Mouse (Mus musculus) neural tube, embryonic 11.5 days (tissue): ENCODE measurements around the gene Actn1. TPM values are rescaled to one million over a fixed set of nuclear protein-coding genes. Genes with fewer than 3 reads are reported as not detected.
"Not testable (repeated sequence)": the region's sequence is repeated elsewhere in the genome, so short reads cannot be mapped to it uniquely, and the experiment has no call there.

Source experiments
- ATAC-seq: fragments of 200-750 bp; cut with Nextera tagmentation; 2 replicates; pipeline ENCODE4 v1.8.0; 2017; ENCODE audit warnings: moderate number of reproducible peaks, mild to moderate bottlenecking, moderate TSS enrichment, moderate library complexity; ENCODE audit not compliant: insufficient read depth, low FRiP score, low TSS enrichment
- DNase-seq: peaks from one replicate; pipeline ENCODE4 v3.0.0-alpha.2; 2015; ENCODE audit warnings: low spot score
- H3K27ac ChIP-seq: fragments of 300-500 bp; sonication (generic); 2 replicates; pipeline ENCODE4 v1.5.1; 2014; ENCODE audit warnings: low read depth, mild to moderate bottlenecking, low read length
- H3K27me3 ChIP-seq: fragments of 300-500 bp; sonication (generic); 2 replicates; pipeline ENCODE4 v1.6.1; 2014; ENCODE audit warnings: mild to moderate bottlenecking, low read length, mixed read lengths; ENCODE audit not compliant: control insufficient read depth, insufficient read depth
- H3K36me3 ChIP-seq: fragments of 300-500 bp; sonication (generic); 2 replicates; pipeline ENCODE4 v1.6.1; 2014; ENCODE audit warnings: mild to moderate bottlenecking, low read length, moderate library complexity, mixed read lengths; ENCODE audit not compliant: control insufficient read depth, insufficient read depth
- H3K4me1 ChIP-seq: fragments of 300-500 bp; sonication (generic); 2 replicates; pipeline ENCODE4 v1.6.1; 2014; ENCODE audit warnings: low read length, mixed read lengths; ENCODE audit not compliant: control insufficient read depth, insufficient read depth
- H3K4me2 ChIP-seq: fragments of 300-500 bp; sonication (generic); 2 replicates; pipeline ENCODE4 v1.6.1; 2014; ENCODE audit warnings: low read depth, mild to moderate bottlenecking, moderate library complexity
- H3K4me3 ChIP-seq: fragments of 300-500 bp; sonication (generic); 2 replicates; pipeline ENCODE4 v1.5.1; 2014; ENCODE audit warnings: low read depth, low read length
- H3K9ac ChIP-seq: fragments of 300-500 bp; sonication (generic); 2 replicates; pipeline ENCODE4 v1.6.1; 2014; ENCODE audit warnings: mild to moderate bottlenecking, low read length
- H3K9me3 ChIP-seq: fragments of 300-500 bp; sonication (generic); 2 replicates; pipeline ENCODE4 v1.6.1; 2016; ENCODE audit warnings: low read length; ENCODE audit not compliant: control insufficient read depth
- WGBS: fragments of 180-500 bp; shearing (Covaris S2); extraction: QIAGEN DNeasy Blood & Tissue Kit; methylation state at CpG from one replicate; pipeline ENCODE4 v1.1.7; 2014; 5-methylcytosine and 5-hydroxymethylcytosine counted together
- polyA plus RNA-seq: library from polyadenylated mRNA; unstranded; fragments of >200 nt; fragmentation: Nextera tagmentation; extraction: Ambion mirVana; gene quantifications from 2 replicates; pipeline ENCODE4 v1.2.1, GENCODE M21; 2014

The Actn1 gene
- polyA plus RNA-seq, 1 experiment from 2014 or later: 20.6 TPM

GRCm38 (mm10) chr12:80267962-80268361, 7.8 kb upstream of the Actn1 start:
- Histone ChIP-seq H3K27ac (no peak overlapping the region), H3K27me3 (no peaks in the 10 kb centered on the region), H3K4me2 (no peak overlapping the region), H3K36me3 (no peaks in the 10 kb centered on the region), H3K4me3 (no peak overlapping the region), H3K9me3 (no peaks in the 10 kb centered on the region), H3K9ac (no peak overlapping the region), H3K4me1 (no peaks in the 10 kb centered on the region)
- ATAC-seq (no peak), DNase-seq (no peak)
- WGBS: 85% methylated on average over 6 of the region's 6 CpGs

- not testable (repeated sequence) for H3K27me3 ChIP-seq, H3K4me3 ChIP-seq, ATAC-seq, H3K4me2 ChIP-seq, DNase-seq, H3K27ac ChIP-seq, H3K4me1 ChIP-seq, H3K9ac ChIP-seq, H3K36me3 ChIP-seq, H3K9me3 ChIP-seq
- WGBS: 87% methylated on average over 7 of the region's 7 CpGs
Measured at GRCm38 (mm10) chr12:80264388-80264787, 4.2 kb upstream of the Actn1 start.

GRCm38 (mm10) chr12:80260744-80261695, 849 bp upstream of the Actn1 start:
- WGBS: 13% methylated on average over 25 of the region's 25 CpGs
- Histone ChIP-seq H3K36me3 (no peaks in the 10 kb centered on the region), H3K4me3 (peak overlapping the region; percentile 73), H3K9me3 (no peaks in the 10 kb centered on the region), H3K27me3 (no peaks in the 10 kb centered on the region), H3K4me1 (0 out of 2 replicates have a peak, but pooled peaks cover 3% of the 10 kb centered on the region), H3K9ac (peak overlapping the region; percentile 79), H3K27ac (no peak overlapping the region), H3K4me2 (peak overlapping the region; percentile 95)
- peak; percentile 19; the same call in 1 of the 2 replicates for ATAC-seq
- DNase-seq: no peak

- Histone ChIP-seq H3K4me3 (peak overlapping the region; percentile 73), H3K27me3 (no peaks in the 10 kb centered on the region), H3K9ac (peak overlapping the region; percentile 79), H3K9me3 (no peaks in the 10 kb centered on the region), H3K27ac (peak overlapping the region; percentile 91), H3K4me2 (peak overlapping the region; percentile 95), H3K36me3 (no peaks in the 10 kb centered on the region), H3K4me1 (0 out of 2 replicates have a peak, but pooled peaks cover 3% of the 10 kb centered on the region)
- DNase-seq (peak; percentile 83), ATAC-seq (peak; percentile 80)
- WGBS: under 1% methylated on average over 64 of the region's 64 CpGs
Measured at GRCm38 (mm10) chr12:80259216-80260055, 735 bp downstream of the Actn1 start.

- 0 out of 2 replicates have a peak, but pooled peaks cover 3% of the 10 kb centered on the region for H3K4me1 ChIP-seq
- peak overlapping the region; percentile 95 for H3K4me2 ChIP-seq
- H3K9me3 ChIP-seq: no peaks in the 10 kb centered on the region
- H3K9ac ChIP-seq: peak overlapping the region; percentile 79
- no peaks in the 10 kb centered on the region for H3K36me3 ChIP-seq
- no peaks in the 10 kb centered on the region for H3K27me3 ChIP-seq
- peak overlapping the region; percentile 91; the same call in 1 of the 2 replicates for H3K27ac ChIP-seq
- peak overlapping the region; percentile 73 for H3K4me3 ChIP-seq
- DNase-seq: no peak
- no peak for ATAC-seq
- WGBS: under 1% methylated on average over 17 of the region's 22 CpGs
Measured at GRCm38 (mm10) chr12:80258520-80259215, 1.5 kb downstream of the Actn1 start.

- DNase-seq (no peak), ATAC-seq (no peak)
- Histone ChIP-seq H3K9ac (no peak overlapping the region), H3K36me3 (no peaks in the 10 kb centered on the region), H3K27me3 (no peaks in the 10 kb centered on the region), H3K27ac (no peak overlapping the region), H3K4me2 (no peak overlapping the region), H3K4me1 (0 out of 2 replicates have a peak, but pooled peaks cover 2% of the 10 kb centered on the region), H3K9me3 (no peaks in the 10 kb centered on the region), H3K4me3 (no peak overlapping the region)
- 60% methylated on average over 2 of the region's 2 CpGs for WGBS
Measured at GRCm38 (mm10) chr12:80251978-80252377, 8.2 kb downstream of the Actn1 start.

- H3K4me1 ChIP-seq: peaks cover 5% of the 10 kb centered on the region; the same call in 1 of the 2 replicates
- ATAC-seq (no peak), DNase-seq (no peak)
- no peak overlapping the region for H3K4me2 ChIP-seq
- H3K9ac ChIP-seq: no peak overlapping the region
- no peaks in the 10 kb centered on the region for H3K36me3 ChIP-seq
- no peak overlapping the region for H3K4me3 ChIP-seq
- no peaks in the 10 kb centered on the region for H3K9me3 ChIP-seq
- WGBS: 81% methylated on average over 3 of the region's 3 CpGs
- H3K27ac ChIP-seq: no peak overlapping the region
- H3K27me3 ChIP-seq: no peaks in the 10 kb centered on the region
Measured at GRCm38 (mm10) chr12:80251554-80251953, 8.6 kb downstream of the Actn1 start.

- H3K4me2 ChIP-seq: no peak overlapping the region
- DNase-seq: no peak
- no peak overlapping the region for H3K9ac ChIP-seq
- H3K4me1 ChIP-seq: peaks cover 5% of the 10 kb centered on the region; the same call in 1 of the 2 replicates
- WGBS: 75% methylated on average over 6 of the region's 6 CpGs
- ATAC-seq: no peak
- no peaks in the 10 kb centered on the region for H3K9me3 ChIP-seq
- H3K27ac ChIP-seq: no peak overlapping the region
- no peaks in the 10 kb centered on the region for H3K36me3 ChIP-seq
- no peaks in the 10 kb centered on the region for H3K27me3 ChIP-seq
- no peak overlapping the region for H3K4me3 ChIP-seq
Measured at GRCm38 (mm10) chr12:80249539-80249938, 10.6 kb downstream of the Actn1 start.
